Mouse (Mus musculus) 416B (cell line): Measurements from ENCODE around the gene Olfr699.
"Not testable (repeated sequence)": the region's sequence is repeated elsewhere in the genome, so short reads cannot be mapped to it uniquely, and the experiment has no call there.

ENCODE experiments used
- DNase-seq: peaks from one replicate; pipeline ENCODE4 v3.0.0; 2011; ENCODE audit warnings: low read depth

The Olfr699 gene

DNA sequence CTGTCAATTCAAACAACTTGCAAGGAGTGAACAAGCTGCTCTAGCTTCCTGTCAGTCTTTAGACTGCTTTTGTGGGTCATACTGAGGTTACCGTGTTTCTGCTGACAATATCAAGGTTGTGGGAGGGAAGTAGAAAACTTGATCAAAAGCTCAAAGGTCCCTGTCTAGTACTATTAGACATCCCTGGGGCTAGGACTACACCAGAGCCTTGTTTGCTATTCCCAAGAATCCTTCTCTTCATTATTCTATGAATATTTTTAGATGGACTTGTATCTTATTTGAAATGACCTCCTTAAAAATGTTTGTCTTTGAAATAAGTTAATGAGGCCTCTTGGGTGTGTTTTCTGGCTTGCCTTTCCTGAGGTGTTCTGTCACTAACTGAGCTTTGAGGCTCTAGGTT is at the start of gene Olfr699:
Olfr699 (minus strand) TSS at position 101 of the 400 bp plus-strand sequence.
- no peak for DNase-seq

- no peak for DNase-seq
Measured at GRCm38 (mm10) chr7:106833793-106834192, 40.8 kb upstream of the Olfr699 start, which contains the start of gene Olfr702. Gene Olfr702 (minus strand): TSS chr7:106833893.

DNA sequence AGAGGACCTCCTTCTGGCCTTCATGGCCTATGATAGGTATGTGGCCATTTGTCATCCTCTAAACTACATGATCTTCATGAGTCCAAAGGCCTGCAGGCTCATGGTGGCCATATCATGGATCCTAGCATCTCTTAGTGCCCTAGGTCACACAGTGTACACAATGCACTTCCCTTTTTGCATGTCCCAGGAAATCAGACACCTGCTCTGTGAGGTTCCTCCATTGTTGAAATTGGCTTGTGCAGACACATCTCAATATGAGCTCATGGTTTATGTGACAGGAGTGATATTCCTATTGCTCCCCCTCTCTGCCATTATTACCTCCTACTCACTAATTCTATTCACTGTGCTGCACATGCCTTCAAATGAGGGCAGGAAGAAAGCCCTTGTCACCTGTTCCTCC is 25.4 kb upstream of the Olfr699 start:
- no peak for DNase-seq

GRCm38 (mm10) chr7:106815775-106816174 is 22.8 kb upstream of the Olfr699 start:
- DNase-seq: peak; percentile 67

- DNase-seq: no peak
Measured at GRCm38 (mm10) chr7:106813829-106814228, 20.8 kb upstream of the Olfr699 start, which contains the start of gene Olfr701. Gene Olfr701 (plus strand): TSS chr7:106814129.

GRCm38 (mm10) chr7:106808734-106809133 is 15.7 kb upstream of the Olfr699 start, which contains the start of gene Olfr700:
Gene Olfr700 (minus strand): TSS chr7:106808834.
- no peak for DNase-seq

GRCm38 (mm10) chr7:106788330-106788729 is 4.7 kb downstream of the Olfr699 start:
- peak; percentile 20 for DNase-seq

GRCm38 (mm10) chr7:106761008-106761407 is 32.0 kb downstream of the Olfr699 start:
- DNase-seq: not testable (repeated sequence)

GRCm38 (mm10) chr7:106758800-106759199 is 34.2 kb downstream of the Olfr699 start:
- DNase-seq: peak; percentile 23

DNA sequence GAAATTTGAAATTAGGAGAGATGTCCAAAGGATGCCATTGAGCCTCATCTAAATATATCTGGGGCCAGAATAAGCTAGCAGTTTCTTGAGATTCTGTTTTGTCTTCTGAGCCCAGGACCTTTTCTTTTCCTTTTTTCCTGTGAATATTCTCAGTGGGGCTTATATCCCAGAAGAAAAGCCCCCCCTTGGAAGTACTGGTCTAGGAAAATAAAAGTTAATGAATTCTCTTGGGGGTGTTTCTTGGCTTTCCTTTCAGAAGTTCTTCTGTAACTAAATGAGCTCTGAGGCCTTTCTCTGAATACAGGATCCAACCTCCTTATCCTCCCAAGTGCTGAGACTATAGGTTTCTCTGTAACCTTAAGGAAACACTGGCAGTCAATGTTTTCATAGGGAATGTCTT is 37.7 kb downstream of the Olfr699 start, which contains the start of gene Olfr698:
Olfr698 (minus strand) TSS at position 101 of the 400 bp plus-strand sequence.
- DNase-seq: no peak

DNA sequence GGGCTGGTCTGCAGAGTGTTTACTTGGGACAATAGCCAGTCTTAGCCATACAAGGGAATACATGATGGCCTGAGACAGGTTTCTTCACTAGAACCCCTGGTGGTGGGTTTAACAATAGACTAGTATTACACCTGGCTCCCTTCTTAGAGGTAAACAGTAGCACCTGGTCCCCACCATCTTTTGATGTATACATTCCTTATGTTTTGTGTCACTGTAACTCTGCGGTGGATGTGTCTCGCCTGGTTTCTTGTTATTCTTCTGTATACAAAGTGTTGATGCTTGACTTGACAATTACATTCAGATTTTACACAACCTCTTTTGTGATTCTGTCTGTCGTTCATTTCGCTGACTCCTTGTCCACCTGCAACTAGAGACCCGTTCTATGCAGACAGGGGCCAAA is 47.2 kb downstream of the Olfr699 start:
- no peak for DNase-seq

GRCm38 (mm10) chr7:106742343-106742742 is 50.7 kb downstream of the Olfr699 start, which contains the start of gene Olfr697:
Gene Olfr697 (minus strand): TSS chr7:106742443.
- DNase-seq: no peak
